Mouse (Mus musculus): ENCODE measurements around the gene Lmna. TPM values are rescaled to one million over a fixed set of nuclear protein-coding genes. Genes with fewer than 3 reads are reported as not detected.

The Lmna gene
- polyA plus RNA-seq, 1 experiment from 2014 or later, result 92.5 TPM

DNA sequence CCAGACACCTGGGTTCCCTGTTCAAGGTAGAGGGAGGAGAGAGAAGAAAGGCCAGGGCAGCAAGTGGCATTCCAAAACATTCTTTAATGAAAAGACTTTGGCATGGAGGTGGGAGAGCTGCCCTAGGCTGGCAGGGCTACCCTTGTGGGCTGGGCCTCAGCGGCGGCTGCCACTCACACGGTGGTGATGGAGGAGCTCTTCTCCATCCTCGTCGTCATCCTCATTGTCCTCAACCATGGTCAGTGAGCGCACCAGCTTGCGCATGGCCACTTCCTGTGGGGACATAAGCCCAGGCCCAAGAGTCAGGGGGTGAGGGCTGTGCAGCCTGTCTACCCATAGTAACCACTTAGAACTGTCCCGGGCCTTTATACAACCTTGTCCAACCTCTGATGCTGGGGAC, 26.6 kb downstream of the Lmna start:
- WGBS, result 65% methylated on average over 8 of the region's 8 CpGs

DNA sequence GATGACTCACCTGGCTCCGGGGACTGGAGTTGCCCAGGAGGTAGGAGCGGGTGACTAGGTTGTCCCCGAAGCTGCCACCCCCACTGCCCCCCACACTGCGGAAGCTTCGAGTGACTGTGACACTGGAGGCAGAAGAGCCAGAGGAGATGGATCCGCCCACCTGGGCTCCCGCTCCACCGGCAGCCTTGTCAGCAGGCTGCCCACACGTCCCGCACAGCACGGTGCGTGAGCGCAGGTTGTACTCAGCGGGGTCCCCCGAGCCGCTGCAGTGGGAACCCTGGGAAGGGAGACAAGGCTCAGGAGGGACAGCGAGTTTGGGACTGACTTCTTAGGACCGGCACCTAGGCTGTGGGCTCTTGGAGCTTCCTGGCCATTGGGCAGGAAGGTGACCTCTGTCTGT, 27.4 kb downstream of the Lmna start:
- 60% methylated on average over 18 of the region's 18 CpGs for WGBS
- ATAC-seq, result no peak

More for the DNA sequence above, 26.6 kb downstream of the Lmna start:
- ATAC-seq, result no peak
- H3K4me1 ChIP-seq (replicated peaks; ENCODE audit: control insufficient read depth, insufficient read depth, low read length), result no peaks in the 10 kb centered on the region
- no peak overlapping the region for H3K9ac ChIP-seq (ENCODE audit: low read depth, low read length)
- H3K27me3 ChIP-seq (replicated peaks; ENCODE audit: control insufficient read depth, insufficient read depth, low read length), result peaks cover 6% of the 10 kb centered on the region; the same call in 1 of the 2 replicates
- H3K36me3 ChIP-seq (ENCODE audit: control insufficient read depth, insufficient read depth), result peaks cover 54% of the 10 kb centered on the region
- TF ChIP-seq CTCF (IDR thresholded peaks at IDR 0.05; ENCODE audit: low read depth), result no peak
- H3K27ac ChIP-seq (ENCODE audit: low read depth, low read length), result no peak overlapping the region
- H3K4me2 ChIP-seq (replicated peaks; ENCODE audit: low read depth), result no peak overlapping the region
- no peaks in the 10 kb centered on the region for H3K9me3 ChIP-seq (ENCODE audit: control insufficient read depth)
- H3K4me3 ChIP-seq (ENCODE audit: low read depth, low read length), result no peak overlapping the region

DNA sequence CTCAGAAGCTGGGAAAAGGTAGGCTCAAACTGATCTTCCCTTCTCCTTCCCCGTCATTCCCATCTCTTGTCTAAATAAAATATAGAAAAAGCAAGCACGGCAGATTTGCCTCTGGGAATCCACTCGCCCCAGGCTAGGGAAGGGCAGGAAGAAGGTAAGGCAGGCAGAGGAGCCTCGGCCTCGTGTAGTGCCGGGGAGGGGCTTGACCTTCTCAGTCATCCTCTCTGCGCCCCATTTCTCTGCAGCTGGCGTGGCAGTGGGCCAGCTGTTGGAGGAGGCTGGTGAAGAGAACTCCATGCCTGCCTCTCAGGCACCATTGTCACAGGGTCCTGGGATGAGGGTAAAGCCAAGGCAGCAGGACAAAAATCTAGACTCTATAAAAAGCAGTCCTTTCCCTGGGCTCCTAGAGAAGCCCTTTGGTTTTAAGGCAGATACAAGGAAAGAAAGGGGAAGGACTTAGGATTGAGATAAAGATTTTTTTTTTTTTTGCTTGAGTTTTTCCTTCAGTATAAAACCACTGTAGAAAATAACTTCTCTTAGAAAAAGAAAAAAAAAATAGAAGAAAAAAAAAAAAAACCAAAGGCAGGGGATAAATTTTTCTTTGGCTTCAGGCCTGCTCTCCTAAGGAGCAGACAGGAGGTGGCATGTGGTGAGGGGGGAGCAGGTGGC, 28.2 kb downstream of the Lmna start:
- no peaks in the 10 kb centered on the region for H3K4me1 ChIP-seq (replicated peaks; ENCODE audit: control insufficient read depth, insufficient read depth, low read length)
- TF ChIP-seq CTCF (IDR thresholded peaks at IDR 0.05; ENCODE audit: low read depth), result no peak
- ATAC-seq, result no peak
- H3K27me3 ChIP-seq (replicated peaks; ENCODE audit: control insufficient read depth, insufficient read depth, low read length), result peaks cover 6% of the 10 kb centered on the region; the same call in 1 of the 2 replicates
- H3K9me3 ChIP-seq (ENCODE audit: control insufficient read depth), result no peaks in the 10 kb centered on the region
- H3K36me3 ChIP-seq (ENCODE audit: control insufficient read depth, insufficient read depth), result peaks cover 42% of the 10 kb centered on the region
- no peak overlapping the region for H3K4me3 ChIP-seq (ENCODE audit: low read depth, low read length)
- H3K27ac ChIP-seq (ENCODE audit: low read depth, low read length), result no peak overlapping the region
- H3K9ac ChIP-seq (ENCODE audit: low read depth, low read length), result no peak overlapping the region
- WGBS, result 68% methylated on average over 8 of the region's 8 CpGs
- no peak overlapping the region for H3K4me2 ChIP-seq (replicated peaks; ENCODE audit: low read depth)

More for the DNA sequence above, 27.4 kb downstream of the Lmna start:
- peaks cover 50% of the 10 kb centered on the region for H3K36me3 ChIP-seq (ENCODE audit: control insufficient read depth, insufficient read depth)
- no peaks in the 10 kb centered on the region for H3K4me1 ChIP-seq (replicated peaks; ENCODE audit: control insufficient read depth, insufficient read depth, low read length)
- H3K9ac ChIP-seq (ENCODE audit: low read depth, low read length), result no peak overlapping the region
- no peak overlapping the region for H3K4me2 ChIP-seq (replicated peaks; ENCODE audit: low read depth)
- no peaks in the 10 kb centered on the region for H3K9me3 ChIP-seq (ENCODE audit: control insufficient read depth)
- TF ChIP-seq CTCF (IDR thresholded peaks at IDR 0.05; ENCODE audit: low read depth), result no peak
- H3K27me3 ChIP-seq (replicated peaks; ENCODE audit: control insufficient read depth, insufficient read depth, low read length), result peaks cover 6% of the 10 kb centered on the region; the same call in 1 of the 2 replicates
- H3K4me3 ChIP-seq (ENCODE audit: low read depth, low read length), result no peak overlapping the region
- no peak overlapping the region for H3K27ac ChIP-seq (ENCODE audit: low read depth, low read length)

DNA sequence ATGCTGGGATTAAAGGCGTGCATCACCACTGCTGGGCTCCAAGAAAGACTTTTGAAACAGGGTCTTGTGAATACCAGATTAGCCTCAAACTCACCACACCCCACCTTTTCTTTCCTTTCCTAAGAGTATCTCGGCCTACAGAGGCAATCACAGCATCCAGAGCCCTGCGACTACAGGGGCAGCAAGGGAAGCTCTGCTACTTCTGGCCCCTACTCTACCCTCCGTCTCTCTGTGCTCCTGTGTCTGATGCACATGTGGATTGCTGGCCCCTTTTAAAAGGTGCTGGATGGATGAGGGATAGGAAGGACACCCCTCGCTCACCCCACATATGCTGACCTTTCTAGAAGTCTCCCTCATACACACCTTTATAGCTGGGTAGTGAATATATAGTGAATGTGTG, 29.1 kb downstream of the Lmna start:
- Histone ChIP-seq H3K27me3 (replicated peaks; ENCODE audit: control insufficient read depth, insufficient read depth, low read length) (peaks cover 6% of the 10 kb centered on the region; the same call in 1 of the 2 replicates), H3K9ac (ENCODE audit: low read depth, low read length) (no peak overlapping the region), H3K4me3 (ENCODE audit: low read depth, low read length) (no peak overlapping the region), H3K4me2 (replicated peaks; ENCODE audit: low read depth) (no peak overlapping the region), H3K4me1 (replicated peaks; ENCODE audit: control insufficient read depth, insufficient read depth, low read length) (no peaks in the 10 kb centered on the region), H3K9me3 (ENCODE audit: control insufficient read depth) (no peaks in the 10 kb centered on the region), H3K36me3 (ENCODE audit: control insufficient read depth, insufficient read depth) (peaks cover 34% of the 10 kb centered on the region), H3K27ac (ENCODE audit: low read depth, low read length) (no peak overlapping the region)
- ATAC-seq, result no peak
- WGBS, result 98% methylated on average over 5 of the region's 5 CpGs
- TF ChIP-seq CTCF (IDR thresholded peaks at IDR 0.05; ENCODE audit: low read depth), result no peak

DNA sequence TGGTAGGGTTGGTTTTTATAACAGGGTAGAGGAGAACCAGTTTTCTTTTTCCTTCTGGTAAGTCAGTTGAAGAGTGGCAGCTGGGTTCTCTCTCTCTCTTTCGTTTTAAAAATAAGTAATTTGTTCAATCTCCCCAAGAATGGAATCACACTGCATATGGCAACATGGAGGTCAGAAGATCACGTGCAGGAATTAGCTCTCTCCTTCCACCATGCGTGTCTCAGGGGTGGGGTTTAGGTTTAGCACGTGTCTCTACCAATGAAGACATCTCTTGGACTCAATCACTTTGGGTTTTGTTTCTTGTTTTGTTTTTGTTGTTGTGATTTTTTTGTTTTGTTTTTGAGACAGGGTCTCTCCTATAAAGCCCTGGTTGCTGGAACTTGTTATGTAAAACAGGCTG, 29.9 kb downstream of the Lmna start:
- H3K9ac ChIP-seq (ENCODE audit: low read depth, low read length), result no peak overlapping the region
- peaks cover 28% of the 10 kb centered on the region for H3K36me3 ChIP-seq (ENCODE audit: control insufficient read depth, insufficient read depth)
- WGBS, result 84% methylated on average over 4 of the region's 4 CpGs
- no peak overlapping the region for H3K27ac ChIP-seq (ENCODE audit: low read depth, low read length)
- ATAC-seq, result no peak
- H3K4me1 ChIP-seq (replicated peaks; ENCODE audit: control insufficient read depth, insufficient read depth, low read length), result no peaks in the 10 kb centered on the region
- no peak for TF ChIP-seq CTCF (IDR thresholded peaks at IDR 0.05; ENCODE audit: low read depth)
- H3K4me2 ChIP-seq (replicated peaks; ENCODE audit: low read depth), result no peak overlapping the region
- H3K9me3 ChIP-seq (ENCODE audit: control insufficient read depth), result no peaks in the 10 kb centered on the region
- H3K27me3 ChIP-seq (replicated peaks; ENCODE audit: control insufficient read depth, insufficient read depth, low read length), result peaks cover 6% of the 10 kb centered on the region; the same call in 1 of the 2 replicates
- H3K4me3 ChIP-seq (ENCODE audit: low read depth, low read length), result no peak overlapping the region

DNA sequence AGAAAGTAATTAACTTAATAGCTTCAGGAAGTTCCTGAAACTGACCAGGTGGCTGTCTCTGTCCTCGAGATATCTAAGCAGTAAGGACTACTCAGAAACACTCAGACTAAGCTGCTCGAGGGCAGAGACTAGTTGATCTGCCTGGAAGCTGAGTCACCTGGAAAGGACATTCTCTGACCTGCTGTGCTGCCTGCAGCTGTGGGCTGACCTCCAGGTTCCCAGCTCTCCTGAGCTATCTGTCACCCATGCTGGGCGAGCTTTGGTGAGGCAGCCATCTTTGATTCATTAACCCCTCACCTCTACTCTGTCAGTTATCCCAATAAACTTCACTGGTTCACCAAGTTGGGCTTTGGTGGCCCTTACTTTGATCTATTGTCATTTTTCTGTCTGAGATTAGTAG, 30.6 kb downstream of the Lmna start:
- H3K4me2 ChIP-seq (replicated peaks; ENCODE audit: low read depth), result no peak overlapping the region
- H3K36me3 ChIP-seq (ENCODE audit: control insufficient read depth, insufficient read depth), result peaks cover 24% of the 10 kb centered on the region; the same call in 1 of the 2 replicates
- H3K9ac ChIP-seq (ENCODE audit: low read depth, low read length), result no peak overlapping the region
- no peak overlapping the region for H3K4me3 ChIP-seq (ENCODE audit: low read depth, low read length)
- H3K9me3 ChIP-seq (ENCODE audit: control insufficient read depth), result no peaks in the 10 kb centered on the region
- WGBS, result 50% methylated on average over 3 of the region's 3 CpGs
- no peak for TF ChIP-seq CTCF (IDR thresholded peaks at IDR 0.05; ENCODE audit: low read depth)
- no peak overlapping the region for H3K27ac ChIP-seq (ENCODE audit: low read depth, low read length)
- no peak for ATAC-seq
- peaks cover 6% of the 10 kb centered on the region; the same call in 1 of the 2 replicates for H3K27me3 ChIP-seq (replicated peaks; ENCODE audit: control insufficient read depth, insufficient read depth, low read length)
- no peaks in the 10 kb centered on the region for H3K4me1 ChIP-seq (replicated peaks; ENCODE audit: control insufficient read depth, insufficient read depth, low read length)
